9 mouse cellular contexts compared by ENCODE assay signal in the genomic region with DNA sequence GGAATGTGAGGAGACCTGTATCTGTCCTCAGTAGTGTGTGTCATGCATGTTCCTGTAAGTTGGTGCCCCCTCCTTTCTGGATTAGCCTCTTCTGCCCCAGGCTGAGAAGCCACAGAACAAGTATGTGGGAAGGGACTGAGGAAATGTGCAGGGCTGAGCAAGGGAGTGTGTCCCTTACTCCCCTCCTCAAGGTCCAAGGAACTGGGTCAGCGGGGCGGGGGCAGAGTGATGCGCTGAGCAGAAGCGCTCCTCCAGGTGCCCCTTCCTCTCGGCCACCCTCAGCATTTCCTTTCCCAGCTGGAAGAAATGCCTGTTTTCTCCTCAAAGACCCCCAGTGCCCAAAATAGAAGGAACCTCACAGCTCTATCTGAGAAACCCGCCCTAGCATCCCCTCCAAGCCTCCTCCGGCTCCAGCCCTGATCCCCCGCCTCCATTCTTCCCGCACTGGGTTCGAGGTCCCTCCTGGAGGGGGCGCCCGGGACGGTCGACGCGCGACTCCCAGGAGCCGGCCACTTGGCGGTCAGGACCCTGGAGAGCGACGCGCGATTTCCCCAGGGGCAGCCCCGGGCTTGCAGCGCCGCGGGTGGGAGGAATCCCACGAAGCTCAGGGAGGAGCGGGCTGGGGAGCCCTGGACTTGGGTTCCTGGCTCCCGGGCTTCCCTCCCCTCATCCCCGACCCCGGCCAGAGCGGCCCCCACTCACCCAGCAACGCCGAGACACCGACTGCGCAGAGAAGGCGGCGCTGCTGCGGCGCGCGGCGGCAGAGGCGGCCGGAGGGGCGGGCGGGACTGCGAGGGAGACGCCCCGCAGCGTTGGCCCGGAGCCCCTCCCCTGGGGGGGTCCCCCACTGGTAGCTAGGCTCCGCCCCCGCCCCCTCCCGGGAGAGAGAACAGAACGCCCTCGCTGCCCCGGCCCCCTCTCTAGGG. TPM values are rescaled to one million over a fixed set of nuclear protein-coding genes. Genes with fewer than 3 reads are reported as not detected.
A peak's percentile ranks its signal among the peaks of the same experiment; 100 is the strongest.
DNase-seq lines count a peak whose midpoint lies in the region; ATAC-seq and TF ChIP-seq lines count a peak whose summit lies in the region.
"Had no signal": no experiment of that assay in that cellular context is flagged by ENCODE, and none has a peak within 500 bp of the region (broad histone marks: within the 10 kb centered on the region; RNA-seq: fewer than 3 reads in every experiment).

No protein-coding gene starts in this region.

- peaks cover 3% of the 10 kb centered on the region for H3K27me3 ChIP-seq in kidney, adult 2 months (replicated peaks; ENCODE audit: control insufficient read depth, insufficient read depth, low read length)
- H3K27me3 ChIP-seq in liver, embryonic 13.5 days: peaks cover 92% of the 10 kb centered on the region
- H3K27me3 ChIP-seq in myocyte (ENCODE audit: control insufficient read depth, insufficient read depth, insufficient read length): peaks cover 60% of the 10 kb centered on the region
- no peaks in the 10 kb centered on the region for H3K27me3 ChIP-seq in testis, adult 2 months (ENCODE audit: control insufficient read depth, insufficient read depth, low read length)

- TF ChIP-seq POLR2A in kidney, adult 2 months (IDR thresholded peaks at IDR 0.05; ENCODE audit: low read depth, low read length): no peak
- no peak for TF ChIP-seq POLR2A in myocyte (IDR thresholded peaks at IDR 0.05; ENCODE audit: insufficient read length, low read depth)
- TF ChIP-seq POLR2A in testis, adult 2 months (IDR thresholded peaks at IDR 0.05; ENCODE audit: control insufficient read depth, low read depth, low read length): no peak

- WGBS in kidney, adult 2 months: under 1% methylated on average over 57 of the region's 59 CpGs
- 1% methylated on average over 45 of the region's 59 CpGs for WGBS in liver, embryonic 13.5 days (ENCODE audit: insufficient replicate concordance)

- no peak overlapping the region for H3K4me3 ChIP-seq in kidney, adult 2 months (ENCODE audit: insufficient read depth, low read depth, low read length)
- H3K4me3 ChIP-seq in liver, embryonic 13.5 days (replicated peaks): peak overlapping the region; percentile 47
- no peak overlapping the region for H3K4me3 ChIP-seq in myocyte
- no peak overlapping the region; the same call in 1 of the 2 replicates for H3K4me3 ChIP-seq in testis, adult 2 months (ENCODE audit: control insufficient read depth, low read depth, low read length)

- H3K27ac ChIP-seq in kidney, adult 2 months (ENCODE audit: insufficient read depth, low read depth, low read length): no peak overlapping the region
- H3K27ac ChIP-seq in liver, embryonic 13.5 days: no peak overlapping the region
- no peak overlapping the region for H3K27ac ChIP-seq in testis, adult 2 months (ENCODE audit: control insufficient read depth, insufficient read depth, low read depth, low read length)

- ATAC-seq in liver, embryonic 13.5 days (ENCODE audit: low read depth): no peak

- no peak overlapping the region for H3K9ac ChIP-seq in liver, embryonic 13.5 days

- H3K4me1 ChIP-seq in kidney, adult 2 months (ENCODE audit: control insufficient read depth, insufficient read depth, low read length): no peaks in the 10 kb centered on the region
- peaks cover 17% of the 10 kb centered on the region for H3K4me1 ChIP-seq in liver, embryonic 13.5 days (replicated peaks)
- H3K4me1 ChIP-seq in testis, adult 2 months (ENCODE audit: control insufficient read depth, insufficient read depth, low read length): peaks cover 15% of the 10 kb centered on the region

- H3K9me3 ChIP-seq in liver, embryonic 13.5 days (replicated peaks): no peaks in the 10 kb centered on the region

- no peaks in the 10 kb centered on the region for H3K79me2 ChIP-seq in myocyte (ENCODE audit: control insufficient read depth, insufficient read depth)

- peak; percentile 44 for DNase-seq in gastrocnemius, adult 18-20 months (ENCODE audit: low spot score)
- DNase-seq in gastrocnemius, adult 8-10 months (ENCODE audit: low spot score in 2 of 2): no peak
- peak; percentile 71 for DNase-seq in brain, adult 2 months (ENCODE audit: low read depth, low spot score)
- DNase-seq in gastrocnemius, postnatal 14 days: peak; percentile 70
- DNase-seq in kidney, adult 2 months: peak; percentile 48
- DNase-seq in liver, embryonic 13.5 days: peak; percentile 45

- peak overlapping the region; percentile 66 for H3K4me2 ChIP-seq in liver, embryonic 13.5 days
- no peak overlapping the region for H3K4me2 ChIP-seq in myocyte (ENCODE audit: low read depth)

- TF ChIP-seq CTCF in kidney, adult 2 months (conservative IDR thresholded peaks at IDR 0.05; ENCODE audit: insufficient read depth, insufficient read length, low read depth, low read length): no peak
- 0 out of 2 replicates have a peak, but pooled peaks have one; percentile 6 for TF ChIP-seq CTCF in testis, adult 2 months (IDR thresholded peaks at IDR 0.05; ENCODE audit: control insufficient read depth, insufficient read depth, insufficient replicate concordance, low read depth, low read length)

- H3K36me3 ChIP-seq in kidney, adult 2 months (ENCODE audit: control insufficient read depth, insufficient read depth, low read length): no peaks in the 10 kb centered on the region
- H3K36me3 ChIP-seq in liver, embryonic 13.5 days: no peaks in the 10 kb centered on the region
- H3K36me3 ChIP-seq in myocyte (ENCODE audit: control insufficient read depth, insufficient read depth): no peaks in the 10 kb centered on the region
- H3K36me3 ChIP-seq in testis, adult 2 months (ENCODE audit: control insufficient read depth, insufficient read depth, low read length): no peaks in the 10 kb centered on the region

- intact Hi-C loops in gastrocnemius, postnatal 14 days (cut with DNase I; ENCODE audit: low total_unique reads): no loop called here

- H3ac ChIP-seq in myocyte (ENCODE audit: control insufficient read depth, insufficient read length): no peak overlapping the region

TF ChIP-seq in myocyte, 11 proteins besides CTCF, POLR2A, EP300 and RAD21:
- peak; percentile 86 for TF ChIP-seq REST (IDR thresholded peaks at IDR 0.05; ENCODE audit: insufficient read depth, insufficient read length)
- TF ChIP-seq TCF3 (IDR thresholded peaks at IDR 0.05; ENCODE audit: insufficient read length, low read depth): no peak
- peak in 2 of 3 experiments; percentile 21 to 36 for TF ChIP-seq MYOG (IDR thresholded peaks at IDR 0.05; ENCODE audit: control insufficient read depth in 1 of 3, insufficient read depth in 1 of 3, insufficient read length in 2 of 3, low read depth in 2 of 3)

RNA-seq across cellular contexts. Expression of gene Hpca, which starts 1.1 kb away (rescaled TPM):
- total RNA-seq in gastrocnemius, adult 18-20 months (2021): not detected
- total RNA-seq in gastrocnemius, adult 8-10 months (2022): not detected
- total RNA-seq in gastrocnemius, postnatal 14 days (2021): under 1 TPM in 1 of 2 experiments, not detected in 1; 0.24 TPM
- 0.41 and 0.60 TPM in 2 replicates for polyA plus RNA-seq in kidney, adult 2 months (2012; rRNA removed)
- polyA plus RNA-seq in liver, embryonic 13.5 days (2015; fragmentation: Nextera tagmentation; extraction: Ambion mirVana): 0.92 and 1.2 TPM in 2 replicates
- 0.12 TPM for polyA plus RNA-seq in myocyte (2012; fragmentation: generic; extraction: Trizol)
- polyA plus RNA-seq in testis, adult 2 months (2012; rRNA removed): 9.3 and 10.2 TPM in 2 replicates

RNA-seq across cellular contexts. Expression of gene Tmem54, which starts 15.4 kb away (rescaled TPM):
- not detected for total RNA-seq in gastrocnemius, adult 18-20 months (2021)
- not detected for total RNA-seq in gastrocnemius, adult 8-10 months (2022)
- not detected for total RNA-seq in gastrocnemius, postnatal 14 days (2021)
- polyA plus RNA-seq in kidney, adult 2 months (2012; rRNA removed): 9.3 and 9.9 TPM in 2 replicates
- polyA plus RNA-seq in liver, embryonic 13.5 days (2015; fragmentation: Nextera tagmentation; extraction: Ambion mirVana): 1.9 and 2.1 TPM in 2 replicates
- 0.41 TPM for polyA plus RNA-seq in myocyte (2012; fragmentation: generic; extraction: Trizol)
- polyA plus RNA-seq in testis, adult 2 months (2012; rRNA removed): 0.42 and 2.4 TPM in 2 replicates
- total RNA-seq: layer of hippocampus, postnatal 14 days had no signal

RNA-seq across cellular contexts. Expression of gene Fndc5, which starts 16.0 kb away (rescaled TPM):
- total RNA-seq in gastrocnemius, adult 18-20 months (2021): 10 to 100 TPM; 67.3 to 72.7 TPM
- total RNA-seq in gastrocnemius, adult 8-10 months (2022): 10 to 100 TPM; 48.3 to 65.7 (median 58.5) TPM
- 10 to 100 TPM; 28.4 to 53.2 TPM for total RNA-seq in gastrocnemius, postnatal 14 days (2021)
- 2.6 and 3.3 TPM in 2 replicates for polyA plus RNA-seq in kidney, adult 2 months (2012; rRNA removed)
- polyA plus RNA-seq in liver, embryonic 13.5 days (2015; fragmentation: Nextera tagmentation; extraction: Ambion mirVana): 1.1 TPM in 2 replicates
- 41.3 TPM for polyA plus RNA-seq in myocyte (2012; fragmentation: generic; extraction: Trizol)
- 9.1 and 11.0 TPM in 2 replicates for polyA plus RNA-seq in testis, adult 2 months (2012; rRNA removed)

Comparison
In these comparisons a context has a peak if more than half of its experiments do, and no peak if none do; other contexts are left out.
1. DNase-seq: peak in gastrocnemius, adult 18-20 months (single experiment), brain, adult 2 months (single experiment), gastrocnemius, postnatal 14 days (single experiment), kidney, adult 2 months (single experiment) and liver, embryonic 13.5 days (single experiment); none in gastrocnemius, adult 8-10 months (0 of 2).